Mouse (Mus musculus): Measurements from ENCODE around the gene 4930502E18Rik.

GRCm38 (mm10) chrX:53694008-53694777 is 30.4 kb upstream of the 4930502E18Rik start:
- TF ChIP-seq CTCF (IDR thresholded peaks at IDR 0.05; ENCODE audit: low read depth) (no peak), EP300 (IDR thresholded peaks at IDR 0.05; ENCODE audit: low read depth) (no peak)

All from heart, postnatal 0 days (tissue).